Mouse (Mus musculus) myocyte (in vitro differentiated cells): ENCODE results near the gene Ubxn1. TPM values are rescaled to one million over a fixed set of nuclear protein-coding genes. Genes with fewer than 3 reads are reported as not detected.

Experiments
- H3K27me3 ChIP-seq: one replicate; pipeline ENCODE4 v1.6.1; 2011; ENCODE audit not compliant: control insufficient read depth, insufficient read depth, insufficient read length
- H3K36me3 ChIP-seq: one replicate; pipeline ENCODE4 v1.6.1; 2011; ENCODE audit not compliant: control insufficient read depth, insufficient read depth
- H3K4me2 ChIP-seq: one replicate; pipeline ENCODE4 v1.6.1; 2011; ENCODE audit warnings: low read depth, control low read depth
- H3K4me3 ChIP-seq: one replicate; pipeline ENCODE4 v1.5.1; 2011; ENCODE audit warnings: mild to moderate bottlenecking, control low read depth, moderate library complexity
- H3K79me2 ChIP-seq: one replicate; pipeline ENCODE4 v1.6.1; 2011; ENCODE audit not compliant: control insufficient read depth, insufficient read depth
- H3ac ChIP-seq: one replicate; pipeline ENCODE4 v1.6.1; 2011; ENCODE audit not compliant: control insufficient read depth, insufficient read length
- CEBPB ChIP-seq: IDR thresholded peaks from 2 replicates; pipeline ENCODE4 v1.6.1; 2011; ENCODE audit warnings: mild to moderate bottlenecking, moderate library complexity; ENCODE audit not compliant: poor library complexity, insufficient read depth, severe bottlenecking
- E2F4 ChIP-seq: IDR thresholded peaks from one replicate; pipeline ENCODE4 v1.6.1; 2011; ENCODE audit warnings: mild to moderate bottlenecking, control low read depth, moderate library complexity; ENCODE audit not compliant: insufficient read depth
- MAX ChIP-seq: IDR thresholded peaks from one replicate; pipeline ENCODE4 v1.6.1; 2011; ENCODE audit warnings: low read depth, mild to moderate bottlenecking, control low read depth
- MYOD1 ChIP-seq, 3 experiments: IDR thresholded peaks; one replicate each; pipeline ENCODE4 v1.6.1; 2011; ENCODE audit warnings: control low read depth in 2 of 3, low read depth in 2 of 3, mild to moderate bottlenecking in 2 of 3, moderate library complexity in 1 of 3; ENCODE audit not compliant: insufficient read length in 2 of 3, control insufficient read depth in 1 of 3
- MYOG ChIP-seq, 3 experiments: IDR thresholded peaks; one replicate each; pipeline ENCODE4 v1.6.1; 2011; ENCODE audit warnings: control low read depth in 2 of 3, low read depth in 2 of 3, mild to moderate bottlenecking in 2 of 3; ENCODE audit not compliant: insufficient read length in 2 of 3, control insufficient read depth in 1 of 3, insufficient read depth in 1 of 3
- POLR2A ChIP-seq: IDR thresholded peaks from one replicate; pipeline ENCODE4 v1.6.1; 2011; ENCODE audit warnings: low read depth, mild to moderate bottlenecking, control low read depth, moderate library complexity; ENCODE audit not compliant: insufficient read length
- POLR2AphosphoS2 ChIP-seq: IDR thresholded peaks from one replicate; pipeline ENCODE4 v1.6.1; 2011; ENCODE audit warnings: low read depth, control low read depth; ENCODE audit not compliant: insufficient read length
- REST ChIP-seq: IDR thresholded peaks from one replicate; pipeline ENCODE4 v1.6.1; 2011; ENCODE audit warnings: mild to moderate bottlenecking, control low read depth, moderate library complexity; ENCODE audit not compliant: insufficient read depth, insufficient read length
- SRF ChIP-seq: IDR thresholded peaks from one replicate; pipeline ENCODE4 v1.6.1; 2011; ENCODE audit warnings: low read depth; ENCODE audit not compliant: control insufficient read depth, insufficient read length
- TCF12 ChIP-seq: IDR thresholded peaks from one replicate; pipeline ENCODE4 v1.6.1; 2011; ENCODE audit warnings: mild to moderate bottlenecking, control low read depth; ENCODE audit not compliant: poor library complexity, insufficient read depth, severe bottlenecking
- TCF3 ChIP-seq: IDR thresholded peaks from one replicate; pipeline ENCODE4 v1.6.1; 2011; ENCODE audit warnings: low read depth, control low read depth; ENCODE audit not compliant: insufficient read length
- USF1 ChIP-seq: IDR thresholded peaks from one replicate; pipeline ENCODE4 v1.6.1; 2011; ENCODE audit warnings: low read depth, mild to moderate bottlenecking, control low read depth, moderate library complexity
- polyA plus RNA-seq: library from polyadenylated mRNA; unstranded; fragments of >200 nt; fragmentation: generic; extraction: Trizol; gene quantifications from one replicate; pipeline ENCODE4 v1.2.1, GENCODE M21; 2012; ENCODE audit warnings: missing spikeins

Ubxn1 gene
- polyA plus RNA-seq: 236 TPM

- peak; percentile 12 for TF ChIP-seq E2F4
- peak; percentile 100 for TF ChIP-seq USF1
- peak; percentile 24 for TF ChIP-seq SRF
- TF ChIP-seq MYOG (IDR thresholded peaks at IDR 0.05; ENCODE audit: control insufficient read depth in 1 of 3, insufficient read depth in 1 of 3, insufficient read length in 2 of 3, low read depth in 2 of 3): peak in 1 of 3 experiments; percentile 19
- peak; percentile 41 for TF ChIP-seq POLR2AphosphoS2
- no peak for TF ChIP-seq MYOD1 (IDR thresholded peaks at IDR 0.05; ENCODE audit: control insufficient read depth in 1 of 3, insufficient read length in 2 of 3, low read depth in 2 of 3)
- peak; percentile 63 for TF ChIP-seq POLR2A
- TF ChIP-seq CEBPB: no peak
Measured at GRCm38 (mm10) chr19:8871267-8872186, at the start of gene Ubxn1. Gene Ubxn1 (plus strand): TSS chr19:8871496.

GRCm38 (mm10) chr19:8822696-8823095 lies 48.6 kb upstream of the Ubxn1 start:
- Histone ChIP-seq H3K27me3 (no peaks in the 10 kb centered on the region), H3K36me3 (peaks cover 46% of the 10 kb centered on the region), H3ac (no peak overlapping the region), H3K4me2 (peak overlapping the region; percentile 58), H3K79me2 (peaks cover 58% of the 10 kb centered on the region), H3K4me3 (peak overlapping the region; percentile 96)
- TF ChIP-seq USF1 (no peak), POLR2A (no peak)

More at GRCm38 (mm10) chr19:8871267-8872186, at the start of gene Ubxn1:
- peaks cover 19% of the 10 kb centered on the region for H3K79me2 ChIP-seq
- peak within 1 kb of the TSS; percentile 80 for H3ac ChIP-seq
- H3K36me3 ChIP-seq: peaks cover 30% of the 10 kb centered on the region
- H3K4me3 ChIP-seq: peak within 1 kb of the TSS; percentile 77
- H3K27me3 ChIP-seq: no peaks in the 10 kb centered on the region
- H3K4me2 ChIP-seq: peak within 1 kb of the TSS; percentile 97

GRCm38 (mm10) chr19:8829660-8830059 lies 41.6 kb upstream of the Ubxn1 start, which contains the start of gene AC129217.1:
Gene AC129217.1 (plus strand): TSS chr19:8829773.
- no peaks in the 10 kb centered on the region for H3K27me3 ChIP-seq
- H3K4me2 ChIP-seq: no peak within 1 kb of the TSS
- H3K4me3 ChIP-seq: no peak within 1 kb of the TSS
- no peak within 1 kb of the TSS for H3ac ChIP-seq
- TF ChIP-seq POLR2AphosphoS2 (no peak), POLR2A (no peak), USF1 (no peak), E2F4 (no peak), MYOG (IDR thresholded peaks at IDR 0.05; ENCODE audit: control insufficient read depth in 1 of 3, insufficient read depth in 1 of 3, insufficient read length in 2 of 3, low read depth in 2 of 3) (no peak), REST (no peak), TCF12 (no peak), MAX (no peak), TCF3 (no peak), CEBPB (no peak), SRF (no peak), MYOD1 (IDR thresholded peaks at IDR 0.05; ENCODE audit: control insufficient read depth in 1 of 3, insufficient read length in 2 of 3, low read depth in 2 of 3) (no peak)
- H3K36me3 ChIP-seq: peaks cover 82% of the 10 kb centered on the region
- H3K79me2 ChIP-seq: peaks cover 7% of the 10 kb centered on the region

GRCm38 (mm10) chr19:8830664-8831063 lies 40.6 kb upstream of the Ubxn1 start:
- H3K36me3 ChIP-seq: peaks cover 82% of the 10 kb centered on the region
- H3K4me2 ChIP-seq: no peak overlapping the region
- no peak for TF ChIP-seq MYOG (IDR thresholded peaks at IDR 0.05; ENCODE audit: control insufficient read depth in 1 of 3, insufficient read depth in 1 of 3, insufficient read length in 2 of 3, low read depth in 2 of 3)
- TF ChIP-seq MYOD1 (IDR thresholded peaks at IDR 0.05; ENCODE audit: control insufficient read depth in 1 of 3, insufficient read length in 2 of 3, low read depth in 2 of 3): no peak
- no peak for TF ChIP-seq MAX
- no peak for TF ChIP-seq POLR2AphosphoS2
- TF ChIP-seq TCF3: no peak
- TF ChIP-seq REST: no peak
- TF ChIP-seq USF1: no peak
- TF ChIP-seq POLR2A: no peak
- no peak for TF ChIP-seq SRF
- H3K27me3 ChIP-seq: no peaks in the 10 kb centered on the region
- H3K79me2 ChIP-seq: peaks cover 3% of the 10 kb centered on the region
- no peak overlapping the region for H3ac ChIP-seq
- H3K4me3 ChIP-seq: no peak overlapping the region

- TF ChIP-seq MYOG (IDR thresholded peaks at IDR 0.05; ENCODE audit: control insufficient read depth in 1 of 3, insufficient read depth in 1 of 3, insufficient read length in 2 of 3, low read depth in 2 of 3) (no peak), MYOD1 (IDR thresholded peaks at IDR 0.05; ENCODE audit: control insufficient read depth in 1 of 3, insufficient read length in 2 of 3, low read depth in 2 of 3) (no peak), MAX (no peak), CEBPB (no peak), TCF12 (no peak), E2F4 (no peak), TCF3 (no peak), SRF (no peak), POLR2AphosphoS2 (no peak), REST (no peak), POLR2A (no peak), USF1 (no peak)
- H3K27me3 ChIP-seq: no peaks in the 10 kb centered on the region
- H3K4me2 ChIP-seq: no peak overlapping the region
- no peak overlapping the region for H3ac ChIP-seq
- H3K4me3 ChIP-seq: no peak overlapping the region
- H3K79me2 ChIP-seq: no peaks in the 10 kb centered on the region
- peaks cover 82% of the 10 kb centered on the region for H3K36me3 ChIP-seq
Measured at GRCm38 (mm10) chr19:8831262-8831661, 40.0 kb upstream of the Ubxn1 start.
